In genomic region chr5:74642291-74642690, GRCm38 (mm10) we compare ENCODE assay signal across 24 mouse cellular contexts.
"Had no signal": no experiment of that assay in that cellular context is flagged by ENCODE, and none has a peak within 500 bp of the region (broad histone marks: within the 10 kb centered on the region; RNA-seq: fewer than 3 reads in every experiment).

No protein-coding gene starts in this region.

- H3K27ac ChIP-seq: heart, embryonic 10.5 days; hindbrain, embryonic 10.5 days; hindbrain, embryonic 12.5 days; hindbrain, embryonic 14.5 days; intestine, embryonic 15.5 days; layer of hippocampus, adult 2 months; left cerebral cortex, adult 2 months; limb, embryonic 13.5 days; limb, embryonic 15.5 days; liver, embryonic 12.5 days had no signal

- H3K4me3 ChIP-seq: heart, embryonic 10.5 days; heart, embryonic 12.5 days; hindbrain, embryonic 10.5 days; hindbrain, embryonic 12.5 days; intestine, embryonic 15.5 days; layer of hippocampus, adult 2 months; left cerebral cortex, adult 2 months; limb, embryonic 13.5 days; limb, embryonic 15.5 days; liver, embryonic 12.5 days had no signal

- H3K36me3 ChIP-seq: heart, embryonic 10.5 days; heart, embryonic 12.5 days; hindbrain, embryonic 10.5 days; hindbrain, embryonic 12.5 days; intestine, embryonic 15.5 days; limb, embryonic 13.5 days; limb, embryonic 15.5 days; liver, embryonic 12.5 days had no signal

- H3K9me3 ChIP-seq: heart, embryonic 10.5 days; heart, embryonic 12.5 days; hindbrain, embryonic 10.5 days; hindbrain, embryonic 12.5 days; intestine, embryonic 15.5 days; limb, embryonic 13.5 days; limb, embryonic 15.5 days; liver, embryonic 12.5 days had no signal

- H3K9ac ChIP-seq: heart, embryonic 12.5 days; hindbrain, embryonic 12.5 days; hindbrain, embryonic 14.5 days; intestine, embryonic 15.5 days; limb, embryonic 13.5 days; limb, embryonic 15.5 days; liver, embryonic 12.5 days had no signal

- H3K4me2 ChIP-seq: heart, embryonic 12.5 days; hindbrain, embryonic 12.5 days; hindbrain, embryonic 14.5 days; intestine, embryonic 15.5 days; limb, embryonic 13.5 days; limb, embryonic 15.5 days; liver, embryonic 12.5 days had no signal

- ATAC-seq: hindbrain, embryonic 16.5 days; inflammation-experienced regulatory T-cells, adult 6 months; intestine, embryonic 15.5 days; intestine, postnatal 0 days; liver, embryonic 12.5 days had no signal

- H3K4me1 ChIP-seq: hindbrain, embryonic 10.5 days; hindbrain, embryonic 12.5 days; intestine, embryonic 15.5 days; limb, embryonic 15.5 days had no signal

- DNase-seq: gastrocnemius, postnatal 14 days; gastrocnemius, postnatal 36 days; heart, adult 18-20 months; heart, postnatal 10 days; heart, postnatal 4 days; kidney, adult 18-20 months; kidney, adult 8-10 months; kidney, postnatal 10 days; kidney, postnatal 25 days; kidney, postnatal 4 days had no signal

- H3K27me3 ChIP-seq: intestine, embryonic 15.5 days; limb, embryonic 13.5 days; limb, embryonic 15.5 days; liver, embryonic 12.5 days had no signal
